Mouse (Mus musculus) c-Kit-positive CD71-negative TER-119-negative erythroid progenitor cells, embryonic 14.5 days (primary cell): ENCODE data around the gene Fbxl22.

Experiments
- DNase-seq: peaks from one replicate; pipeline ENCODE4 v3.0.0-alpha.2; 2013; ENCODE audit warnings: low read depth

The Fbxl22 gene

DNA sequence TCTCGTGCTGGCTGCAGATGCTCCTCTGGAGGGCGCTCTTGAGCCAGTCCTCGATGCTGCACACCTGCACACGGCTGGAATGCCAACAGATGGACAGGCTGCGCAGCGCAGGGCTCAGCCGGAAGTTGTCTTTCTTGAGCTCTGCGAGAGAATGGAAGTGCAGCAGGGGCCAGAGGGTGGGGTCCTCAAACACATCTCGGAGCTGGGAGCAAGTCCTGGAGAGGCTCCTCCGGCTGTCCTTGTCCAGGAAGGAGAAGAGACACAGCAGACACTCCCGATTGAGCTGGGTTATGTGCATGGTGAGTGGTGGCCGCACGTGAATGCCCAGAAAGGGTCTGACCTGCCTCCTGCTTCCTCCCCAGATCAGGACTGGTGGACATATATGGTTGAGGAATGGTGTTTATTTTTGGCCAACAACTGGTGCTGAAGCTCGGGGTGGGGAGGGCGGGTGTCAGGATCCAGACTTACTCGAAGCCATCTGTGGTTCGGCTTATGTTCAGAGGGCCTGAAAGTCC is at the start of gene Fbxl22:
Fbxl22 (minus strand) TSS at position 338 of the 515 bp plus-strand sequence.
- no peak for DNase-seq

GRCm38 (mm10) chr9:66562215-66562614 is 47.8 kb upstream of the Fbxl22 start:
- DNase-seq, result no peak

DNA sequence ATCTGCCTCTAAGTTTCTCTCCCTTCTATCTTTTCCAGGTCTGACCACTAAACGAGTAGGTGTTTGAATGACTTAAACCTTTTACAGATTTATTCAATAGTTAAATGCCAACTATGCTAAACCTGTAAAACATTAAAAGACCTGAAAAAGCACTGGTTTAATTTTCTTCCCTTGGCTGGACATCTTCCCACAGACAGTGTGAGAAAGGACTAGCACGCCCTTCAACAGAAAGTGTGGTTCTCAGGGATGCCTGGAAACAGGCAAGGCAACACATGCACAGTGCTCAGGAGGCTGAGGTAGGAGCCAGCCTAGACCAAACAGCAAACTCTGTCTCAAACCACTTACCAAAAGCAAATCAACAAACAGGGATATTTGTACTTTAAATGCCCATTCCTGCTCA is 47.1 kb upstream of the Fbxl22 start:
- no peak for DNase-seq

DNA sequence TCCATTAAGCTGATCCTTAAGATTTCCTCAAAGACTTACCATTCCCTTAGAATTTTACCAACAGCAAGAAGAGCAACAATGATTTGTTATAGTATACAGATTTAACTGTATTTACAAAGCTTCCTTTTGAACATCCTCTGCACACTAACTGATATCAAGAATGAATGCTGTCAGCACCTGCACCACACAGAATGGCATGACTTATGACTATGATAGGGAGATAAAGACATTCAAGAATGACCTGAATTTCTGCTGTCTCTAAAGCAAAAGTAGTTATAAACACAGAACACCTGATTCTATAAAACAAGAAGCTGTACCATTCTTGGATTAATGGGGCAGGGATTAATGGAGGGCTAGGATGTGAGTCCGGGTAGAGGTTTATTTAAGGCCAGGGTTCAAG is 46.3 kb upstream of the Fbxl22 start:
- no peak for DNase-seq

DNA sequence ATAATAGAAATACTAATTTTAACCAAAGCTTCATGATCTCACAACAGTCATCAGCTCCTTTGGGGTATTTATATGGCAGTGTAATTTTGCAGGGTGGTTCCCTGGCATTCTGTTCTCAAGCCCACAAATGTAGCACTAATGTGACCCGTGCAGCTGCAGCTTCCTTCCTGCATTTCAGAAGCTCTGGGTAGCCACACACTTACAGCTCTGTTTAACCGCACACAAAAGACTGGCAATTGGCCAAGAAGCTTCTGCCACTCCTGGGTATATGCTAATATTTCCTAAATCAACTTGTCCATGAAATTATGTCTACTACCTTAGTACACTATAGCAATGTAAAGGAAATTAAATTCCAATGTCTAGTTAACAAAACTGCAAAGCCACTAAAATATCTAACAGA is 45.9 kb upstream of the Fbxl22 start:
- peak; percentile 50 for DNase-seq

DNA sequence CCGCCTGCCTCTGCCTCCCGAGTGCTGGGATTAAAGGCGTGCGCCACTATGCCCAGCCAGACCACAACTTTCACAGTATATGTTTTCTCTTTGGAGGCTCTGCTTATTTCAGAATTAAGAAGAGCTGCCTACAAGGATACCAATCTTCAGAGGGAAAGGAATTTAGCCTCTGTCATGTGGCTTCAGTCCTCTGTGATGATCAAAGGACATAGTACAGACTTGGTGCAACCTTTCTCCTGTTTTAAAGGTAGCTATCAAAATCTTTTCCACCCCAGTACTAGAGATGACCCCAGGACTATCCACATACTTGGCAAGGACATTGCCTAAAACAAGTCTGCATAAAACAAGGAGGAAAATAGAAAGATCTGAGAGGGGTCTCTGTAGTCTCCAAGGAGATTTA is 44.6 kb upstream of the Fbxl22 start:
- no peak for DNase-seq

GRCm38 (mm10) chr9:66542785-66543184 is 28.4 kb upstream of the Fbxl22 start:
- DNase-seq, result no peak

GRCm38 (mm10) chr9:66521595-66521994 is 7.2 kb upstream of the Fbxl22 start:
- no peak for DNase-seq

- DNase-seq, result no peak
Measured at GRCm38 (mm10) chr9:66520299-66520698, 5.9 kb upstream of the Fbxl22 start.

GRCm38 (mm10) chr9:66518901-66519300 is 4.5 kb upstream of the Fbxl22 start:
- DNase-seq, result no peak

DNA sequence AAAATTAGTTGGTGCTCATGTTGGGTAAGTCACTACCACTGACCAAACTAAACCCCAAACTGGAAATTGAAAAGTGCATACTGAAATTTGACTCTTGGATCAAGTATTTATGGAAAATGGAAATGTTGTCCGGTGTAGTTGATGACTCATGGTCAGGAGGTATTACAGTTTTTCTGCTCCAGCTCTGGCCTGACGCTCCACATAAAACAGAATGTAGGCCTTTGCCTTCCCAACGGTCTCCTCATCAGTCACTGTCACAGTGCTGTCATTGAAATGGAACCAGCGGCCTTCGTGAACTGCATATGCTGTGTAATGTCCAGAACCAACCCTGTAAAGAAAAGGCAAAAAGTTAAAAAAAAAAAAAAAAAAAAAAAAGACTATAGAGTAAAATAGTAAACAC is 3.9 kb upstream of the Fbxl22 start:
- no peak for DNase-seq

- DNase-seq, result no peak
Measured at GRCm38 (mm10) chr9:66517746-66518145, 3.4 kb upstream of the Fbxl22 start.

GRCm38 (mm10) chr9:66516296-66516940 is 2.0 kb upstream of the Fbxl22 start:
- DNase-seq, result no peak

- DNase-seq, result no peak
Measured at GRCm38 (mm10) chr9:66515680-66516210, 1.4 kb upstream of the Fbxl22 start.

DNA sequence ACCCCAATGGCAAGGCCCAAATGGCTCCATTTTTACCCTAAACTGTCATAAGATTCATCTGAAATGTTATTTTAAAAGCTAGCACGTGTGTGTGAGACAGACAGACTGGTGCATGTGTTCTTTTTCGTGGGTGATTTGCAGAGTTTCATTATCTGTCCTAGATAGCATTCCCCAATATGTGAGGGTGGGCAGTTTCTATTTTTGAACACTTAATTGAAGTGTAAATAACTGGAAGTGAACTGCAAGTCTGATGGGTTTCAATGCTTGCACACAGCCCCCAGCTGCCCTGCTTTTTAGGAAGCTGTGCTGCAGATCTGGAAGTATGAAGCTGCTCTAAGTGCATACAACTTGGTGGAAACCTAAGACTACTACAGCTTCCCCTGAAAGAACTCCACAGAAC is 722 bp upstream of the Fbxl22 start:
- DNase-seq, result no peak

- DNase-seq, result no peak
Measured at GRCm38 (mm10) chr9:66513661-66514255, 635 bp downstream of the Fbxl22 start.

DNA sequence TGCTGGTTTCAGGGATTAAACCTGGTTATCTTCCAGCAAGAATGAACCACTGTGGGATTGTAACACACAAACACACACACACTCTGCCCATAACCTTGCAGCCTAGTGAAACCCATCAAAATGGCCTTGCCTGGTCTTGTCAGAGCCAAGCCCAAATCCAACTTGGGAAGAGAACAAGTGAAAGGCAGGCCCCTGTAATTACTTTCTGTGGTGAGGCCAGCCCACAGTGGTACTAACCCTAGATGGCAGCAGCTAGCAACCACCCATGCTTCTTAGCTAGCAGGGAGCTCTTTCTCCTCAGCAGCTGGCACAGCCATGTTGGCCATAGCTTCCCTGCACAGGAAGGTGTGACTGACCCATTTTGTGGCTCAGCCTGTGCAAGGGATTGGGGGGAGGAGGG is 1.2 kb downstream of the Fbxl22 start:
- DNase-seq, result no peak

- peak; percentile 76 for DNase-seq
Measured at GRCm38 (mm10) chr9:66512351-66512671, 2.1 kb downstream of the Fbxl22 start.

GRCm38 (mm10) chr9:66511580-66512350 is 2.6 kb downstream of the Fbxl22 start:
- peak; percentile 80 for DNase-seq

DNA sequence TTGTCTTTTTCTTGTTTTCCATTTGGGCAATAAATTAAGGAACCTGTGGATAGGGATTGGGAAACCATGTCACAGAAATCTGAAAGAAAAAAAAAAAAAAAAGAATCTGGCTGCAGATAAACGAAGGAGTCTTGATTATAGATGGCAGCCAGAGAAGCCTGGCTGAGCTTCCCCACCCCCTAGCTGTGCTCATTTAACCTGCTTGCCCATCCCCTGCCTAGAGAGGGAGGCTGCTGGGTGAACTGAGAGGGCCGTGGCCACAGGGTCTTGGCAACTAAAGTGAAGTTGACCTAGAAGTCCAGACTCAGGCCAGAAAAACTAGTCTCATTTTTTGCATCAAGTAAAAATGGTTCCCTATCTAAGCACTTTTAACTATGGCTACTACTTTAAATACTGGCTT is 3.4 kb downstream of the Fbxl22 start:
- no peak for DNase-seq

- no peak for DNase-seq
Measured at GRCm38 (mm10) chr9:66510351-66510841, 4.0 kb downstream of the Fbxl22 start.

GRCm38 (mm10) chr9:66508890-66509399 is 5.4 kb downstream of the Fbxl22 start:
- no peak for DNase-seq

GRCm38 (mm10) chr9:66507684-66508083 is 6.7 kb downstream of the Fbxl22 start:
- no peak for DNase-seq
